In genomic region chr2:92389645-92390044, GRCm38 (mm10) we compare ENCODE assay signal across 8 mouse cellular contexts. TPM values are rescaled to one million over a fixed set of nuclear protein-coding genes. Genes with fewer than 3 reads are reported as not detected.
DNase-seq lines count a peak whose midpoint lies in the region; ATAC-seq and TF ChIP-seq lines count a peak whose summit lies in the region.

No protein-coding gene starts in this region.

- peaks cover 28% of the 10 kb centered on the region for H3K36me3 ChIP-seq in embryonic facial prominence, embryonic 14.5 days (ENCODE audit: control insufficient read depth, insufficient read depth, low read length)
- H3K36me3 ChIP-seq in intestine, embryonic 16.5 days (ENCODE audit: control insufficient read depth, insufficient read depth, low read length): 0 out of 2 replicates have a peak, but pooled peaks cover 3% of the 10 kb centered on the region
- peaks cover 31% of the 10 kb centered on the region for H3K36me3 ChIP-seq in neural tube, embryonic 13.5 days

- 4% methylated on average over 10 of the region's 10 CpGs for WGBS in embryonic facial prominence, embryonic 14.5 days
- 5% methylated on average over 10 of the region's 10 CpGs for WGBS in intestine, embryonic 16.5 days
- WGBS in neural tube, embryonic 13.5 days: under 1% methylated on average over 10 of the region's 10 CpGs

- no peak; the same call in 1 of the 2 replicates for ATAC-seq in embryonic facial prominence, embryonic 14.5 days (ENCODE audit: low read depth)
- ATAC-seq in intestine, embryonic 16.5 days: peak; percentile 27
- ATAC-seq in neural tube, embryonic 13.5 days (ENCODE audit: low read depth): no peak

- peak overlapping the region; percentile 86 for H3K4me2 ChIP-seq in embryonic facial prominence, embryonic 14.5 days (ENCODE audit: low read depth, low read length)
- peak overlapping the region; percentile 64 for H3K4me2 ChIP-seq in intestine, embryonic 16.5 days (ENCODE audit: low read depth, low read length)
- peak overlapping the region; percentile 78 for H3K4me2 ChIP-seq in neural tube, embryonic 13.5 days

- H3K4me1 ChIP-seq in embryonic facial prominence, embryonic 14.5 days (ENCODE audit: control insufficient read depth, insufficient read depth, low read length): peaks cover 20% of the 10 kb centered on the region; the same call in 1 of the 2 replicates
- peaks cover 30% of the 10 kb centered on the region for H3K4me1 ChIP-seq in intestine, embryonic 16.5 days (ENCODE audit: control insufficient read depth, insufficient read depth, low read length)
- H3K4me1 ChIP-seq in neural tube, embryonic 13.5 days (replicated peaks): peaks cover 81% of the 10 kb centered on the region

- peak overlapping the region; percentile 96 for H3K27ac ChIP-seq in layer of hippocampus, adult 2 months
- H3K27ac ChIP-seq in embryonic facial prominence, embryonic 14.5 days (replicated peaks; ENCODE audit: low read depth, low read length): peak overlapping the region; percentile 83; the same call in 1 of the 2 replicates
- H3K27ac ChIP-seq in intestine, embryonic 16.5 days (ENCODE audit: low read length): no peak overlapping the region
- peak overlapping the region; percentile 95 for H3K27ac ChIP-seq in neural tube, embryonic 13.5 days (replicated peaks)

- H3K27me3 ChIP-seq in embryonic facial prominence, embryonic 14.5 days (replicated peaks; ENCODE audit: control insufficient read depth, insufficient read depth, low read length): no peaks in the 10 kb centered on the region
- no peaks in the 10 kb centered on the region for H3K27me3 ChIP-seq in intestine, embryonic 16.5 days (replicated peaks; ENCODE audit: control insufficient read depth, insufficient read depth, low read length)
- H3K27me3 ChIP-seq in neural tube, embryonic 13.5 days: no peaks in the 10 kb centered on the region

- H3K4me3 ChIP-seq in layer of hippocampus, adult 2 months: peak overlapping the region; percentile 93
- H3K4me3 ChIP-seq in embryonic facial prominence, embryonic 14.5 days (ENCODE audit: low read depth, low read length): peak overlapping the region; percentile 73
- peak overlapping the region; percentile 60 for H3K4me3 ChIP-seq in intestine, embryonic 16.5 days (ENCODE audit: low read length)
- peak overlapping the region; percentile 87 for H3K4me3 ChIP-seq in neural tube, embryonic 13.5 days

- no peak for TF ChIP-seq CTCF in layer of hippocampus, adult 2 months (conservative IDR thresholded peaks at IDR 0.05)

- H3K9ac ChIP-seq in embryonic facial prominence, embryonic 14.5 days (ENCODE audit: low read depth, low read length): peak overlapping the region; percentile 76
- no peak overlapping the region for H3K9ac ChIP-seq in intestine, embryonic 16.5 days (ENCODE audit: low read depth, low read length)
- peak overlapping the region; percentile 95; the same call in 1 of the 2 replicates for H3K9ac ChIP-seq in neural tube, embryonic 13.5 days

- no peaks in the 10 kb centered on the region for H3K9me3 ChIP-seq in embryonic facial prominence, embryonic 14.5 days (ENCODE audit: control insufficient read depth, low read length)
- no peaks in the 10 kb centered on the region for H3K9me3 ChIP-seq in intestine, embryonic 16.5 days (ENCODE audit: control insufficient read depth, low read length)
- no peaks in the 10 kb centered on the region for H3K9me3 ChIP-seq in neural tube, embryonic 13.5 days

- DNase-seq in layer of hippocampus, adult 2 months (ENCODE audit: low spot score in 2 of 2): no peak
- DNase-seq in layer of hippocampus, postnatal 14 days (ENCODE audit: low spot score in 2 of 2): no peak
- DNase-seq in embryonic facial prominence, embryonic 14.5 days (ENCODE audit: low spot score): no peak
- no peak for DNase-seq in adrenal gland, postnatal 10 days
- no peak for DNase-seq in adrenal gland, postnatal 4 days (ENCODE audit: low spot score in 2 of 2)
- DNase-seq in c-Kit-positive CD71-positive TER-119-positive erythroid progenitor cells, embryonic 14.5 days (ENCODE audit: low spot score): no peak

RNA-seq across cellular contexts. Expression of gene 1700029I15Rik, which starts 7.3 kb away (rescaled TPM):
- 1 to 10 TPM; 4.5 to 5.0 TPM for total RNA-seq in layer of hippocampus, adult 2 months (2021)
- 1 to 10 TPM; 4.5 to 5.4 TPM for total RNA-seq in layer of hippocampus, postnatal 14 days (2021)
- 2.7 and 3.0 TPM in 2 replicates for polyA plus RNA-seq in embryonic facial prominence, embryonic 14.5 days (2014; fragmentation: Nextera tagmentation; extraction: Ambion mirVana)
- polyA plus RNA-seq in intestine, embryonic 16.5 days (2015; fragmentation: Nextera tagmentation; extraction: Ambion mirVana): 5.0 and 5.6 TPM in 2 replicates
- polyA plus RNA-seq in neural tube, embryonic 13.5 days (2015; fragmentation: Nextera tagmentation; extraction: Ambion mirVana): 6.4 TPM in 2 replicates
- total RNA-seq in adrenal gland, postnatal 10 days (2021): 1 to 10 TPM; 7.6 to 9.4 TPM
- 10 to 100 TPM; 13.8 to 13.9 TPM for total RNA-seq in adrenal gland, postnatal 4 days (2021)

RNA-seq across cellular contexts. Expression of gene Mapk8ip1, which starts 11.4 kb away (rescaled TPM):
- 100 to 1,000 TPM; 338 to 354 TPM for total RNA-seq in layer of hippocampus, adult 2 months (2021)
- total RNA-seq in layer of hippocampus, postnatal 14 days (2021): 100 to 1,000 TPM; 386 to 394 TPM
- polyA plus RNA-seq in embryonic facial prominence, embryonic 14.5 days (2014; fragmentation: Nextera tagmentation; extraction: Ambion mirVana): 17.6 and 18.1 TPM in 2 replicates
- 10.6 and 11.2 TPM in 2 replicates for polyA plus RNA-seq in intestine, embryonic 16.5 days (2015; fragmentation: Nextera tagmentation; extraction: Ambion mirVana)
- 138 and 152 TPM in 2 replicates for polyA plus RNA-seq in neural tube, embryonic 13.5 days (2015; fragmentation: Nextera tagmentation; extraction: Ambion mirVana)
- total RNA-seq in adrenal gland, postnatal 10 days (2021): 10 to 100 TPM; 22.5 to 28.1 TPM
- total RNA-seq in adrenal gland, postnatal 4 days (2021): 10 to 100 TPM; 48.9 to 52.3 TPM

RNA-seq across cellular contexts. Expression of gene Large2, which starts 15.0 kb away (rescaled TPM):
- total RNA-seq in layer of hippocampus, adult 2 months (2021): 1 to 10 TPM in 1 of 2 experiments, under 1 TPM in 1; 0.98 to 1.1 TPM
- 1 to 10 TPM in 1 of 2 experiments, not detected in 1; 1.7 TPM for total RNA-seq in layer of hippocampus, postnatal 14 days (2021)
- polyA plus RNA-seq in embryonic facial prominence, embryonic 14.5 days (2014; fragmentation: Nextera tagmentation; extraction: Ambion mirVana): 10.7 and 11.1 TPM in 2 replicates
- polyA plus RNA-seq in intestine, embryonic 16.5 days (2015; fragmentation: Nextera tagmentation; extraction: Ambion mirVana): 11.8 and 12.3 TPM in 2 replicates
- polyA plus RNA-seq in neural tube, embryonic 13.5 days (2015; fragmentation: Nextera tagmentation; extraction: Ambion mirVana): 0.74 and 1.4 TPM in 2 replicates
- 1 to 10 TPM; 1.7 to 2.2 TPM for total RNA-seq in adrenal gland, postnatal 10 days (2021)
- total RNA-seq in adrenal gland, postnatal 4 days (2021): 10 to 100 TPM in 1 of 2 experiments, 1 to 10 TPM in 1; 4.7 to 12.0 TPM

RNA-seq across cellular contexts. Expression of gene Pex16, which starts 15.2 kb away (rescaled TPM):
- 10 to 100 TPM; 34.9 to 36.1 TPM for total RNA-seq in layer of hippocampus, adult 2 months (2021)
- total RNA-seq in layer of hippocampus, postnatal 14 days (2021): 10 to 100 TPM; 32.4 to 37.7 TPM
- polyA plus RNA-seq in embryonic facial prominence, embryonic 14.5 days (2014; fragmentation: Nextera tagmentation; extraction: Ambion mirVana): 19.6 and 22.7 TPM in 2 replicates
- polyA plus RNA-seq in intestine, embryonic 16.5 days (2015; fragmentation: Nextera tagmentation; extraction: Ambion mirVana): 66.2 and 70.8 TPM in 2 replicates
- polyA plus RNA-seq in neural tube, embryonic 13.5 days (2015; fragmentation: Nextera tagmentation; extraction: Ambion mirVana): 31.6 and 35.0 TPM in 2 replicates
- total RNA-seq in adrenal gland, postnatal 10 days (2021): 100 to 1,000 TPM; 115 to 130 TPM
- total RNA-seq in adrenal gland, postnatal 4 days (2021): 100 to 1,000 TPM; 133 to 150 TPM

RNA-seq across cellular contexts. Expression of gene Cry2, which starts 44.2 kb away (rescaled TPM):
- 100 to 1,000 TPM; 105 to 108 TPM for total RNA-seq in layer of hippocampus, adult 2 months (2021)
- total RNA-seq in layer of hippocampus, postnatal 14 days (2021): 100 to 1,000 TPM in 1 of 2 experiments, 10 to 100 TPM in 1; 89.0 to 110 TPM
- 26.6 and 27.1 TPM in 2 replicates for polyA plus RNA-seq in embryonic facial prominence, embryonic 14.5 days (2014; fragmentation: Nextera tagmentation; extraction: Ambion mirVana)
- polyA plus RNA-seq in intestine, embryonic 16.5 days (2015; fragmentation: Nextera tagmentation; extraction: Ambion mirVana): 14.5 and 15.3 TPM in 2 replicates
- 35.9 and 37.7 TPM in 2 replicates for polyA plus RNA-seq in neural tube, embryonic 13.5 days (2015; fragmentation: Nextera tagmentation; extraction: Ambion mirVana)
- total RNA-seq in adrenal gland, postnatal 10 days (2021): 10 to 100 TPM; 39.3 to 41.9 TPM
- 10 to 100 TPM; 58.6 to 65.8 TPM for total RNA-seq in adrenal gland, postnatal 4 days (2021)

Comparison
In these comparisons a context has a peak if more than half of its experiments do, and no peak if none do; other contexts are left out.
1. RNA of gene Mapk8ip1, which starts 11.4 kb away (total RNA-seq): 386 to 394 TPM in layer of hippocampus, postnatal 14 days and 338 to 354 TPM in layer of hippocampus, adult 2 months; 48.9 to 52.3 TPM in adrenal gland, postnatal 4 days and 22.5 to 28.1 TPM in adrenal gland, postnatal 10 days; every median in the first group is over 4 times any median in the second.
2. Peak in every context shown above with its lines, with median percentiles within 50 percentile points of each other: H3K4me3 ChIP-seq and H3K4me2 ChIP-seq.